Mouse (Mus musculus): ENCODE measurements around the gene Tbc1d30. TPM values are rescaled to one million over a fixed set of nuclear protein-coding genes. Genes with fewer than 3 reads are reported as not detected.

Gene Tbc1d30
- polyA plus RNA-seq, 2 experiments = 0.11 to 0.26 TPM

DNA sequence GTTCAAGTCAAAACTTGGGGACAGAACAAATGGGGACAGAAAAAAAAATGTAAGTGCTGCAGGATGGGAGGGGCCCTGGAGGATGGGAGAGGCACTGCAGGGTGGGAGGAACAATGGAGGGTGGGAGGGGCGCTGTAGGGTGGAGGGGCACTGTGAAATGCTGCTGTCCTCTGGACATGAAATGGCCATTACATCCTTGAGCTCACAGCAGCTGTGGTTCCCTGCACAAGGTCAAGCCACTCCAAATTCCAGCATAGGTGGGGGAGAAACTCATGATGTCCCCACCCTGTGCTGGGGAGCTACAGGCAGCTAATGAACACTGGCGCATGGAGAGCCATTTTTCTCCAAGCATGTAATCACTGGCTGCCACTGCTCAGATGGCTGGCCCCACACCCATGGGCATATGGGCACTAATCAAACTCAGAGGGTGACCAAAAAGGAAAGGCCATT, 74.0 kb downstream of the Tbc1d30 start:
- Histone ChIP-seq H3K4me2 (ENCODE audit: low read depth) (no peak overlapping the region), H3K27me3 (ENCODE audit: control insufficient read depth, insufficient read depth, low read length) (no peaks in the 10 kb centered on the region), H3K9me3 (ENCODE audit: control insufficient read depth, low read length) (no peaks in the 10 kb centered on the region), H3K36me3 (replicated peaks; ENCODE audit: control insufficient read depth, insufficient read depth, low read depth) (no peaks in the 10 kb centered on the region), H3K4me1 (replicated peaks; ENCODE audit: control insufficient read depth in 2 of 2, insufficient read depth in 2 of 2, low read length in 1 of 2) (no peaks in the 10 kb centered on the region), H3K4me3 (ENCODE audit: insufficient read depth in 1 of 2, low read depth in 2 of 2, low read length in 2 of 2) (no peak overlapping the region), H3K27ac (no peak overlapping the region), H3K9ac (replicated peaks) (no peak overlapping the region)
- ATAC-seq (ENCODE audit: insufficient read depth) = no peak
- WGBS (ENCODE audit: insufficient replicate concordance) = 74% methylated on average over 2 of the region's 2 CpGs
- TF ChIP-seq CTCF (IDR thresholded peaks at IDR 0.05; ENCODE audit: low read depth) (no peak), EP300 (IDR thresholded peaks at IDR 0.05; ENCODE audit: low read depth) (no peak)
- no peak for DNase-seq (ENCODE audit: low read depth in 3 of 3, low spot score in 3 of 3)

GRCm38 (mm10) chr10:121274964-121275363, 76.1 kb downstream of the Tbc1d30 start:
- TF ChIP-seq EP300 (IDR thresholded peaks at IDR 0.05; ENCODE audit: low read depth) (no peak), CTCF (IDR thresholded peaks at IDR 0.05; ENCODE audit: low read depth) (no peak)
- H3K9me3 ChIP-seq (ENCODE audit: control insufficient read depth, low read length) = no peaks in the 10 kb centered on the region
- DNase-seq (ENCODE audit: low read depth in 3 of 3, low spot score in 3 of 3) = no peak
- no peaks in the 10 kb centered on the region for H3K27me3 ChIP-seq (ENCODE audit: control insufficient read depth, insufficient read depth, low read length)
- H3K4me1 ChIP-seq (replicated peaks; ENCODE audit: control insufficient read depth in 2 of 2, insufficient read depth in 2 of 2, low read length in 1 of 2) = no peaks in the 10 kb centered on the region
- ATAC-seq (ENCODE audit: insufficient read depth) = no peak
- no peak overlapping the region for H3K9ac ChIP-seq (replicated peaks)
- no peaks in the 10 kb centered on the region for H3K36me3 ChIP-seq (replicated peaks; ENCODE audit: control insufficient read depth, insufficient read depth, low read depth)
- H3K27ac ChIP-seq = no peak overlapping the region
- H3K4me2 ChIP-seq (ENCODE audit: low read depth) = no peak overlapping the region
- no peak overlapping the region for H3K4me3 ChIP-seq (ENCODE audit: insufficient read depth in 1 of 2, low read depth in 2 of 2, low read length in 2 of 2)
- WGBS (ENCODE audit: insufficient replicate concordance) = 23% methylated on average over 1 of the region's 1 CpGs

GRCm38 (mm10) chr10:121271002-121271401, 80.1 kb downstream of the Tbc1d30 start:
- Histone ChIP-seq H3K27me3 (ENCODE audit: control insufficient read depth, insufficient read depth, low read length) (no peaks in the 10 kb centered on the region), H3K4me1 (replicated peaks; ENCODE audit: control insufficient read depth in 2 of 2, insufficient read depth in 2 of 2, low read length in 1 of 2) (peaks cover 0 to 4% of the 10 kb centered on the region in 2 experiments; a peak in 1 of 4 replicates), H3K9me3 (ENCODE audit: control insufficient read depth, low read length) (no peaks in the 10 kb centered on the region), H3K4me3 (ENCODE audit: insufficient read depth in 1 of 2, low read depth in 2 of 2, low read length in 2 of 2) (no peak overlapping the region), H3K36me3 (replicated peaks; ENCODE audit: control insufficient read depth, insufficient read depth, low read depth) (no peaks in the 10 kb centered on the region), H3K4me2 (ENCODE audit: low read depth) (no peak overlapping the region), H3K27ac (no peak overlapping the region), H3K9ac (replicated peaks) (no peak overlapping the region)
- ATAC-seq (ENCODE audit: insufficient read depth) = no peak
- WGBS (ENCODE audit: insufficient replicate concordance) = 58% methylated on average over 8 of the region's 8 CpGs
- TF ChIP-seq EP300 (IDR thresholded peaks at IDR 0.05; ENCODE audit: low read depth) (no peak), CTCF (IDR thresholded peaks at IDR 0.05; ENCODE audit: low read depth) (no peak)
- no peak for DNase-seq (ENCODE audit: low read depth in 3 of 3, low spot score in 3 of 3)

GRCm38 (mm10) chr10:121268771-121269170, 82.3 kb downstream of the Tbc1d30 start:
- no peak for DNase-seq (ENCODE audit: low read depth in 3 of 3, low spot score in 3 of 3)
- no peak for TF ChIP-seq CTCF (IDR thresholded peaks at IDR 0.05; ENCODE audit: low read depth)
- TF ChIP-seq EP300 (IDR thresholded peaks at IDR 0.05; ENCODE audit: low read depth) = no peak
- Histone ChIP-seq H3K4me2 (ENCODE audit: low read depth) (no peak overlapping the region), H3K9me3 (ENCODE audit: control insufficient read depth, low read length) (no peaks in the 10 kb centered on the region), H3K4me1 (replicated peaks; ENCODE audit: control insufficient read depth in 2 of 2, insufficient read depth in 2 of 2, low read length in 1 of 2) (peaks cover 0 to 4% of the 10 kb centered on the region in 2 experiments; a peak in 1 of 4 replicates), H3K27ac (no peak overlapping the region), H3K4me3 (ENCODE audit: insufficient read depth in 1 of 2, low read depth in 2 of 2, low read length in 2 of 2) (no peak overlapping the region), H3K9ac (replicated peaks) (no peak overlapping the region), H3K27me3 (ENCODE audit: control insufficient read depth, insufficient read depth, low read length) (no peaks in the 10 kb centered on the region), H3K36me3 (replicated peaks; ENCODE audit: control insufficient read depth, insufficient read depth, low read depth) (no peaks in the 10 kb centered on the region)
- WGBS (ENCODE audit: insufficient replicate concordance) = 12% methylated on average over 8 of the region's 8 CpGs
- no peak for ATAC-seq (ENCODE audit: insufficient read depth)

GRCm38 (mm10) chr10:121264204-121264575, 86.9 kb downstream of the Tbc1d30 start:
- no peak overlapping the region for H3K9ac ChIP-seq (replicated peaks)
- no peak overlapping the region for H3K4me2 ChIP-seq (ENCODE audit: low read depth)
- ATAC-seq (ENCODE audit: insufficient read depth) (no peak), DNase-seq (ENCODE audit: low read depth in 3 of 3, low spot score in 3 of 3) (no peak)
- no peak overlapping the region for H3K27ac ChIP-seq
- TF ChIP-seq EP300 (IDR thresholded peaks at IDR 0.05; ENCODE audit: low read depth) = no peak
- TF ChIP-seq CTCF (IDR thresholded peaks at IDR 0.05; ENCODE audit: low read depth) = no peak
- H3K4me1 ChIP-seq (replicated peaks; ENCODE audit: control insufficient read depth in 2 of 2, insufficient read depth in 2 of 2, low read length in 1 of 2) = peaks cover 0 to 4% of the 10 kb centered on the region in 2 experiments; a peak in 1 of 4 replicates
- no peak overlapping the region for H3K4me3 ChIP-seq (ENCODE audit: insufficient read depth in 1 of 2, low read depth in 2 of 2, low read length in 2 of 2)
- 30% methylated on average over 7 of the region's 7 CpGs for WGBS (ENCODE audit: insufficient replicate concordance)
- no peaks in the 10 kb centered on the region for H3K27me3 ChIP-seq (ENCODE audit: control insufficient read depth, insufficient read depth, low read length)
- H3K36me3 ChIP-seq (replicated peaks; ENCODE audit: control insufficient read depth, insufficient read depth, low read depth) = no peaks in the 10 kb centered on the region
- no peaks in the 10 kb centered on the region for H3K9me3 ChIP-seq (ENCODE audit: control insufficient read depth, low read length)

Data from liver, embryonic 14.5 days (tissue).